Mouse (Mus musculus): ENCODE measurements around the gene Tle6. TPM values are rescaled to one million over a fixed set of nuclear protein-coding genes. Genes with fewer than 3 reads are reported as not detected.
A peak's percentile ranks its signal among the peaks of the same experiment; 100 is the strongest.

Gene Tle6
- polyA plus RNA-seq, 1 experiment = 15.0 TPM

DNA sequence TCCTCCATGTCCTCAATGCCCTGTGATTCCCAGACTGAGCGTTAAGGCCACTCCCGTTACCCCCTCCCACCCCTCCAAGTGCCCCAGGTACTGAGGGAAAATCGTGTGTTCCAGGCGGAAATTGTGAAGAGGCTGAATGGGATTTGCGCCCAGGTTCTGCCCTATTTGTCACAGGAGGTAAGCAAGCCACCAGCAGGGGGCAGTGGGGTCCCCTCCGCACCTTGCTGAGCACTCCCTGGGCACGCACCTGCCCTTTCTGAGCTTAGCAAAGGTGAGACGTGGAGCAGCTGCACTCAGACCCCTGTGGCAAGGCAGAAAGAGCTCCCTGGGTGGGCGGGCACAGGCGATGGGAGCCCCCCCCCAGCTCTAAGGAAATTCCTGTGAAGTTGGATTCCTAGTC is 36.1 kb downstream of the Tle6 start:
- Histone ChIP-seq H3K27me3 (ENCODE audit: control insufficient read depth, insufficient read depth, low read length, poor library complexity, severe bottlenecking) (no peaks in the 10 kb centered on the region), H3K9ac (ENCODE audit: low read depth, poor library complexity, severe bottlenecking) (no peak overlapping the region), H3K4me1 (ENCODE audit: control insufficient read depth, insufficient read depth, low read length) (peaks cover 6% of the 10 kb centered on the region), H3K27ac (ENCODE audit: insufficient read depth, low read length) (peak overlapping the region; percentile 50; the same call in 1 of the 2 replicates), H3K4me3 (ENCODE audit: low read depth, low read length) (peak overlapping the region; percentile 40), H3K36me3 (ENCODE audit: control insufficient read depth, insufficient read depth, low read length, poor library complexity, severe bottlenecking) (peaks cover 7% of the 10 kb centered on the region), H3K9me3 (replicated peaks; ENCODE audit: control insufficient read depth, insufficient read depth, low read length, poor library complexity, severe bottlenecking) (no peaks in the 10 kb centered on the region)
- TF ChIP-seq EP300 (IDR thresholded peaks at IDR 0.05; ENCODE audit: insufficient read depth, low read depth, low read length) (peak; percentile 27; the same call in 1 of the 2 replicates), POLR2A (IDR thresholded peaks at IDR 0.05; ENCODE audit: insufficient read depth, low read length) (no peak), CTCF (IDR thresholded peaks at IDR 0.05; ENCODE audit: low read depth, low read length) (peak; percentile 86)

- Histone ChIP-seq H3K9ac (ENCODE audit: low read depth, poor library complexity, severe bottlenecking) (peak overlapping the region; percentile 28; the same call in 1 of the 2 replicates), H3K27me3 (ENCODE audit: control insufficient read depth, insufficient read depth, low read length, poor library complexity, severe bottlenecking) (no peaks in the 10 kb centered on the region), H3K4me3 (ENCODE audit: low read depth, low read length) (peak overlapping the region; percentile 40), H3K9me3 (replicated peaks; ENCODE audit: control insufficient read depth, insufficient read depth, low read length, poor library complexity, severe bottlenecking) (no peaks in the 10 kb centered on the region), H3K36me3 (ENCODE audit: control insufficient read depth, insufficient read depth, low read length, poor library complexity, severe bottlenecking) (peaks cover 7% of the 10 kb centered on the region), H3K27ac (ENCODE audit: insufficient read depth, low read length) (peak overlapping the region; percentile 50), H3K4me1 (ENCODE audit: control insufficient read depth, insufficient read depth, low read length) (peaks cover 6% of the 10 kb centered on the region)
- TF ChIP-seq EP300 (IDR thresholded peaks at IDR 0.05; ENCODE audit: insufficient read depth, low read depth, low read length) = 0 out of 2 replicates have a peak, but pooled peaks have one; percentile 21
- no peak for TF ChIP-seq POLR2A (IDR thresholded peaks at IDR 0.05; ENCODE audit: insufficient read depth, low read length)
- no peak for TF ChIP-seq CTCF (IDR thresholded peaks at IDR 0.05; ENCODE audit: low read depth, low read length)
Measured at GRCm38 (mm10) chr10:81564216-81564615, 36.7 kb downstream of the Tle6 start.

DNA sequence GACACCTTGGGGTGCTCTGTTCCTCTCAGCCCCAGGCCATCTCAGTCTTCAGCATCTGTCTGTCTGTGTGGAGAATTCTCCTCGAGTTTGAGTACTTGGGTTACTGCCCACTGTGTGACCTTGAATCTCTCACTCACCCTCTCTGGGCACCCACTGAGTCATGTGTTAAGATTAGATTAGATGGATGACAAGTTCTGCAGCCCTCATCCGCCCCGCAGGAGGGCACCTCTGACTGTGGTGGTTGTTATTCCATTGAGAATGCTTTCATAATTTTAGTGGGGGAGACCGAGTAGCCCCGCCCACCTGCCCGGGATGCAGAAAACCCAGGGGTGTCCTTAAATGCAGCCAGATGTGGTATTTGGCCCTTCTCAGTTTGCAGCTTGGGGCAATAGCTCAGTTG is 37.4 kb downstream of the Tle6 start:
- H3K9ac ChIP-seq (ENCODE audit: low read depth, poor library complexity, severe bottlenecking) = no peak overlapping the region
- no peaks in the 10 kb centered on the region for H3K27me3 ChIP-seq (ENCODE audit: control insufficient read depth, insufficient read depth, low read length, poor library complexity, severe bottlenecking)
- peak overlapping the region; percentile 19; the same call in 1 of the 2 replicates for H3K4me3 ChIP-seq (ENCODE audit: low read depth, low read length)
- no peaks in the 10 kb centered on the region for H3K9me3 ChIP-seq (replicated peaks; ENCODE audit: control insufficient read depth, insufficient read depth, low read length, poor library complexity, severe bottlenecking)
- no peak overlapping the region for H3K27ac ChIP-seq (ENCODE audit: insufficient read depth, low read length)
- no peak for TF ChIP-seq CTCF (IDR thresholded peaks at IDR 0.05; ENCODE audit: low read depth, low read length)
- no peak for TF ChIP-seq EP300 (IDR thresholded peaks at IDR 0.05; ENCODE audit: insufficient read depth, low read depth, low read length)
- TF ChIP-seq POLR2A (IDR thresholded peaks at IDR 0.05; ENCODE audit: insufficient read depth, low read length) = no peak
- peaks cover 7% of the 10 kb centered on the region for H3K36me3 ChIP-seq (ENCODE audit: control insufficient read depth, insufficient read depth, low read length, poor library complexity, severe bottlenecking)
- H3K4me1 ChIP-seq (ENCODE audit: control insufficient read depth, insufficient read depth, low read length) = peaks cover 6% of the 10 kb centered on the region

DNA sequence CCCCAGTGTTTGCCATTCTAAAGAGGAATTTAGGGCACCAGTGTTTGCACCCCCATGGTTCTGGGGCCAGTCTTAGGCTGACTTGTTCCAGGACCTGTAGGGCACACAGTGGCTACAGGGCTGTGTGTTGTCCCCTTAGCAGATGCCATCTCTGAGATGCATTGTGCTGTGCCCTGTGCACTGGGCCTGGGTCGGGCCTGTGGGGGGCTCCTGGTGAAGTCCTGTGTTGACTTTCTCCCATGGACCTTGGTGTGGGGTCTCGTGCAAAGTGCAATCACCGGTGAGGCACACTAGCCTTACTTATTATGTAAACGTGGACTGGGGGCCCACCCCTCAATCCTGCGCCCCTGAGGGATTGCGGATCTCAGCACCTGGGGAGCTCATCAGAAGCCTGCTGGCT is 38.5 kb downstream of the Tle6 start:
- Histone ChIP-seq H3K4me1 (ENCODE audit: control insufficient read depth, insufficient read depth, low read length) (peaks cover 6% of the 10 kb centered on the region), H3K9ac (ENCODE audit: low read depth, poor library complexity, severe bottlenecking) (no peak overlapping the region), H3K4me3 (ENCODE audit: low read depth, low read length) (no peak overlapping the region)

DNA sequence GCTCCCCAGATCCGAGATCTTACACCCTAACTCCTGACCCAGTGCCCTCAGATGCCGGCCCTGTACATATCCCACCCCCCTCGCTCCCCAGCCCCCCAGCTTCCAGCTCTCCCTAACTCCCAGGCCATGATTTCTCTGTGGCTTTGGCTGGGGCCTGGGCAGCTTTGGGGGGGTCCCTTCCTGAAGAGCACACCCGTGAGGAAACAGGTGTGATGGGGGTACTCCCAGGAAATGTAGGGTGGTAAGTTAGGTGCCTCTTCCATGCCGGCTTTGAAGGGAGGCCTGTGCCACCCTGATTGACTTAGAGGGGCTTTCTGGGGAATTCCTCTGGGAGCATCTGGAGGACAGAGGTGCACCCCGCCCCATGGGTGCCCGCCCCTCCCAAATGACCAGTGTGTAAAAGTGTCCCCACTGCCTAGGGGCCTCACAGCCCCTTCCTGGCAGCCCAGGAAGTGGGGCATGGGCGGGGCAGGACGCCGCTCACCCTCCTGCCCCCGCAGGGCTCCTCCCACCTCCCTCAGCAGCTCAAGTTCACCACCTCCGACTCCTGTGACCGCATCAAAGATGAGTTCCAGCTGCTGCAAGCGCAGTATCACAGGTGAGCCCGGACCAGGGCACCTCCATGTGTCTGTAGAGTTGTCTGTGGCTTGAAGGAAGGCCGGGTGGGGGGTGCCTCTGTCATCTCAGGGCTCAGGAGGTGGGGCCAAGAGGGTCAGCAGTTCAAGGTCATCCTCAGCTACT is 40.0 kb downstream of the Tle6 start:
- Histone ChIP-seq H3K9ac (ENCODE audit: low read depth, poor library complexity, severe bottlenecking) (peak overlapping the region; percentile 98), H3K9me3 (replicated peaks; ENCODE audit: control insufficient read depth, insufficient read depth, low read length, poor library complexity, severe bottlenecking) (no peaks in the 10 kb centered on the region), H3K36me3 (ENCODE audit: control insufficient read depth, insufficient read depth, low read length, poor library complexity, severe bottlenecking) (peaks cover 6% of the 10 kb centered on the region), H3K4me1 (ENCODE audit: control insufficient read depth, insufficient read depth, low read length) (peaks cover 6% of the 10 kb centered on the region), H3K27me3 (ENCODE audit: control insufficient read depth, insufficient read depth, low read length, poor library complexity, severe bottlenecking) (no peaks in the 10 kb centered on the region), H3K4me3 (ENCODE audit: low read depth, low read length) (peak overlapping the region; percentile 94), H3K27ac (ENCODE audit: insufficient read depth, low read length) (peak overlapping the region; percentile 5; the same call in 1 of the 2 replicates)
- TF ChIP-seq CTCF (IDR thresholded peaks at IDR 0.05; ENCODE audit: low read depth, low read length) (no peak), POLR2A (IDR thresholded peaks at IDR 0.05; ENCODE audit: insufficient read depth, low read length) (no peak), EP300 (IDR thresholded peaks at IDR 0.05; ENCODE audit: insufficient read depth, low read depth, low read length) (0 out of 2 replicates have a peak, but pooled peaks have one; percentile 48)

More for the DNA sequence above, 38.5 kb downstream of the Tle6 start:
- Histone ChIP-seq H3K27ac (ENCODE audit: insufficient read depth, low read length) (no peak overlapping the region), H3K27me3 (ENCODE audit: control insufficient read depth, insufficient read depth, low read length, poor library complexity, severe bottlenecking) (no peaks in the 10 kb centered on the region), H3K9me3 (replicated peaks; ENCODE audit: control insufficient read depth, insufficient read depth, low read length, poor library complexity, severe bottlenecking) (no peaks in the 10 kb centered on the region), H3K36me3 (ENCODE audit: control insufficient read depth, insufficient read depth, low read length, poor library complexity, severe bottlenecking) (peaks cover 7% of the 10 kb centered on the region)
- TF ChIP-seq EP300 (IDR thresholded peaks at IDR 0.05; ENCODE audit: insufficient read depth, low read depth, low read length) (no peak), CTCF (IDR thresholded peaks at IDR 0.05; ENCODE audit: low read depth, low read length) (no peak), POLR2A (IDR thresholded peaks at IDR 0.05; ENCODE audit: insufficient read depth, low read length) (no peak)

Measured in ES-Bruce4 (cell line).